Mouse (Mus musculus): ENCODE results near the gene Prss45. TPM values are rescaled to one million over a fixed set of nuclear protein-coding genes. Genes with fewer than 3 reads are reported as not detected.

The Prss45 gene
- not detected for polyA plus RNA-seq (2012; fragmentation: generic; extraction: Trizol)

- H3K79me2 ChIP-seq (ENCODE audit: control insufficient read depth, insufficient read depth) = no peaks in the 10 kb centered on the region
- H3K27me3 ChIP-seq (ENCODE audit: control insufficient read depth, insufficient read depth, insufficient read length) = no peaks in the 10 kb centered on the region
- H3K4me3 ChIP-seq = no peak within 1 kb of the TSS
- TF ChIP-seq SRF (IDR thresholded peaks at IDR 0.05; ENCODE audit: control insufficient read depth, insufficient read length, low read depth) (no peak), MYOG (IDR thresholded peaks at IDR 0.05; ENCODE audit: control insufficient read depth in 1 of 3, insufficient read depth in 1 of 3, insufficient read length in 2 of 3, low read depth in 2 of 3) (no peak), TCF3 (IDR thresholded peaks at IDR 0.05; ENCODE audit: insufficient read length, low read depth) (no peak), MAX (IDR thresholded peaks at IDR 0.05; ENCODE audit: low read depth) (no peak), E2F4 (IDR thresholded peaks at IDR 0.05; ENCODE audit: insufficient read depth) (no peak), POLR2A (IDR thresholded peaks at IDR 0.05; ENCODE audit: insufficient read length, low read depth) (no peak), POLR2AphosphoS2 (IDR thresholded peaks at IDR 0.05; ENCODE audit: insufficient read length, low read depth) (no peak), TCF12 (IDR thresholded peaks at IDR 0.05; ENCODE audit: insufficient read depth, poor library complexity, severe bottlenecking) (no peak), REST (IDR thresholded peaks at IDR 0.05; ENCODE audit: insufficient read depth, insufficient read length) (no peak), MYOD1 (IDR thresholded peaks at IDR 0.05; ENCODE audit: control insufficient read depth in 1 of 3, insufficient read length in 2 of 3, low read depth in 2 of 3) (no peak), CEBPB (IDR thresholded peaks at IDR 0.05; ENCODE audit: insufficient read depth, poor library complexity, severe bottlenecking) (no peak), USF1 (IDR thresholded peaks at IDR 0.05; ENCODE audit: low read depth) (no peak)
- H3K4me2 ChIP-seq (ENCODE audit: low read depth) = no peak within 1 kb of the TSS
- H3ac ChIP-seq (ENCODE audit: control insufficient read depth, insufficient read length) = no peak within 1 kb of the TSS
- H3K36me3 ChIP-seq (ENCODE audit: control insufficient read depth, insufficient read depth) = no peaks in the 10 kb centered on the region
Observed at GRCm38 (mm10) chr9:110834411-110834810, at the start of gene Prss45. Prss45 (plus strand) TSS chr9:110834588.

DNA sequence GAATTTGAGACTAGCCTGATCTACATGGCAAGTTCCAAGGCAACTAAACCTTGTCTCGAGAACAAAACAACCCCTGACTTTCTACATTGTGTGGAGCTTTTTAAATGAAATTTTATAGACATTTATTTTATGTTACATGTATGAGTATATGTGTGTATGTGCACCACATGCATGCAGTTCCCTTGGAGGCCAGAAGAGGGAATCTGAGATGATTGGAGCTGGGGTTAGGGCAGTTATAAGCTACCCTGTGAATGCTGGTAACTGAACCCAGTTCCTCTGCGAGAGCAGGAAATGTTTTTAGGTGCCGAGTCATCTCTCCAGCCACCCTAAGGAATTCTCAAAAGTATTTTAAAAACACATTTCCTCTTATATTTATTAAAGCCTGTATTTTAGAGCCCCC is 46.2 kb upstream of the Prss45 start:
- no peak overlapping the region for H3K4me2 ChIP-seq (ENCODE audit: low read depth)
- no peaks in the 10 kb centered on the region for H3K36me3 ChIP-seq (ENCODE audit: control insufficient read depth, insufficient read depth)
- H3ac ChIP-seq (ENCODE audit: control insufficient read depth, insufficient read length) = no peak overlapping the region
- H3K27me3 ChIP-seq (ENCODE audit: control insufficient read depth, insufficient read depth, insufficient read length) = peaks cover 1% of the 10 kb centered on the region
- no peak overlapping the region for H3K4me3 ChIP-seq
- no peaks in the 10 kb centered on the region for H3K79me2 ChIP-seq (ENCODE audit: control insufficient read depth, insufficient read depth)
- no peak for TF ChIP-seq MYOD1 (IDR thresholded peaks at IDR 0.05; ENCODE audit: control insufficient read depth in 1 of 3, insufficient read length in 2 of 3, low read depth in 2 of 3)
- no peak for TF ChIP-seq POLR2A (IDR thresholded peaks at IDR 0.05; ENCODE audit: insufficient read length, low read depth)
- no peak for TF ChIP-seq MAX (IDR thresholded peaks at IDR 0.05; ENCODE audit: low read depth)
- no peak for TF ChIP-seq POLR2AphosphoS2 (IDR thresholded peaks at IDR 0.05; ENCODE audit: insufficient read length, low read depth)
- no peak for TF ChIP-seq E2F4 (IDR thresholded peaks at IDR 0.05; ENCODE audit: insufficient read depth)
- no peak for TF ChIP-seq TCF3 (IDR thresholded peaks at IDR 0.05; ENCODE audit: insufficient read length, low read depth)
- no peak for TF ChIP-seq CEBPB (IDR thresholded peaks at IDR 0.05; ENCODE audit: insufficient read depth, poor library complexity, severe bottlenecking)
- no peak for TF ChIP-seq USF1 (IDR thresholded peaks at IDR 0.05; ENCODE audit: low read depth)
- no peak for TF ChIP-seq MYOG (IDR thresholded peaks at IDR 0.05; ENCODE audit: control insufficient read depth in 1 of 3, insufficient read depth in 1 of 3, insufficient read length in 2 of 3, low read depth in 2 of 3)
- TF ChIP-seq REST (IDR thresholded peaks at IDR 0.05; ENCODE audit: insufficient read depth, insufficient read length) = no peak

GRCm38 (mm10) chr9:110790462-110790861 is 43.9 kb upstream of the Prss45 start:
- H3K36me3 ChIP-seq (ENCODE audit: control insufficient read depth, insufficient read depth) = no peaks in the 10 kb centered on the region
- H3K79me2 ChIP-seq (ENCODE audit: control insufficient read depth, insufficient read depth) = no peaks in the 10 kb centered on the region
- peaks cover 5% of the 10 kb centered on the region for H3K27me3 ChIP-seq (ENCODE audit: control insufficient read depth, insufficient read depth, insufficient read length)
- H3ac ChIP-seq (ENCODE audit: control insufficient read depth, insufficient read length) = no peak overlapping the region
- H3K4me3 ChIP-seq = no peak overlapping the region
- peak; percentile 60; the same call in 1 of the 2 replicates for TF ChIP-seq CEBPB (IDR thresholded peaks at IDR 0.05; ENCODE audit: insufficient read depth, poor library complexity, severe bottlenecking)
- no peak for TF ChIP-seq MYOG (IDR thresholded peaks at IDR 0.05; ENCODE audit: control insufficient read depth in 1 of 3, insufficient read depth in 1 of 3, insufficient read length in 2 of 3, low read depth in 2 of 3)
- no peak overlapping the region for H3K4me2 ChIP-seq (ENCODE audit: low read depth)

GRCm38 (mm10) chr9:110797013-110797412 is 37.4 kb upstream of the Prss45 start:
- Histone ChIP-seq H3K79me2 (ENCODE audit: control insufficient read depth, insufficient read depth) (no peaks in the 10 kb centered on the region), H3ac (ENCODE audit: control insufficient read depth, insufficient read length) (no peak overlapping the region), H3K27me3 (ENCODE audit: control insufficient read depth, insufficient read depth, insufficient read length) (peaks cover 5% of the 10 kb centered on the region), H3K36me3 (ENCODE audit: control insufficient read depth, insufficient read depth) (no peaks in the 10 kb centered on the region), H3K4me2 (ENCODE audit: low read depth) (no peak overlapping the region), H3K4me3 (no peak overlapping the region)
- TF ChIP-seq CEBPB (IDR thresholded peaks at IDR 0.05; ENCODE audit: insufficient read depth, poor library complexity, severe bottlenecking) = no peak
- no peak for TF ChIP-seq E2F4 (IDR thresholded peaks at IDR 0.05; ENCODE audit: insufficient read depth)
- TF ChIP-seq MYOG (IDR thresholded peaks at IDR 0.05; ENCODE audit: control insufficient read depth in 1 of 3, insufficient read depth in 1 of 3, insufficient read length in 2 of 3, low read depth in 2 of 3) = no peak
- TF ChIP-seq SRF (IDR thresholded peaks at IDR 0.05; ENCODE audit: control insufficient read depth, insufficient read length, low read depth) = no peak
- no peak for TF ChIP-seq POLR2A (IDR thresholded peaks at IDR 0.05; ENCODE audit: insufficient read length, low read depth)
- no peak for TF ChIP-seq REST (IDR thresholded peaks at IDR 0.05; ENCODE audit: insufficient read depth, insufficient read length)
- TF ChIP-seq MYOD1 (IDR thresholded peaks at IDR 0.05; ENCODE audit: control insufficient read depth in 1 of 3, insufficient read length in 2 of 3, low read depth in 2 of 3) = no peak
- no peak for TF ChIP-seq USF1 (IDR thresholded peaks at IDR 0.05; ENCODE audit: low read depth)
- no peak for TF ChIP-seq MAX (IDR thresholded peaks at IDR 0.05; ENCODE audit: low read depth)
- no peak for TF ChIP-seq TCF3 (IDR thresholded peaks at IDR 0.05; ENCODE audit: insufficient read length, low read depth)

GRCm38 (mm10) chr9:110797866-110798265 is 36.5 kb upstream of the Prss45 start, which contains the start of gene Prss42:
Prss42 (plus strand) TSS chr9:110798166.
- Histone ChIP-seq H3K79me2 (ENCODE audit: control insufficient read depth, insufficient read depth) (no peaks in the 10 kb centered on the region), H3ac (ENCODE audit: control insufficient read depth, insufficient read length) (no peak within 1 kb of the TSS), H3K4me3 (no peak within 1 kb of the TSS), H3K4me2 (ENCODE audit: low read depth) (no peak within 1 kb of the TSS), H3K36me3 (ENCODE audit: control insufficient read depth, insufficient read depth) (no peaks in the 10 kb centered on the region), H3K27me3 (ENCODE audit: control insufficient read depth, insufficient read depth, insufficient read length) (peaks cover 5% of the 10 kb centered on the region)
- TF ChIP-seq MYOD1 (IDR thresholded peaks at IDR 0.05; ENCODE audit: control insufficient read depth in 1 of 3, insufficient read length in 2 of 3, low read depth in 2 of 3) (no peak), POLR2AphosphoS2 (IDR thresholded peaks at IDR 0.05; ENCODE audit: insufficient read length, low read depth) (no peak), CEBPB (IDR thresholded peaks at IDR 0.05; ENCODE audit: insufficient read depth, poor library complexity, severe bottlenecking) (no peak)

Data from myocyte (in vitro differentiated cells).